Mouse (Mus musculus) CH12.LX (cell line): ENCODE results near the gene Mest.

Source experiments
- CTCF ChIP-seq, 2 experiments: IDR thresholded peaks in 1 of 2; conservative IDR thresholded peaks in 1 of 2; 2 replicates each; pipeline ENCODE4 v1.5.1; 2011 to 2012; ENCODE audit warnings: low read depth in 2 of 2, low read length in 2 of 2, improper control_type of control experiment in 1 of 2, inconsistent platforms in 1 of 2, mild to moderate bottlenecking in 1 of 2, moderate library complexity in 1 of 2
- ELF1 ChIP-seq: IDR thresholded peaks from 2 replicates; pipeline ENCODE4 v1.6.1; 2014; ENCODE audit warnings: low read depth, mild to moderate bottlenecking, inconsistent platforms, low read length, improper control_type of control experiment
- MEF2A ChIP-seq: IDR thresholded peaks from 2 replicates; pipeline ENCODE4 v1.6.1; 2014; ENCODE audit warnings: low read depth, mild to moderate bottlenecking, inconsistent platforms, low read length, improper control_type of control experiment, borderline replicate concordance
- POLR2A ChIP-seq: IDR thresholded peaks from 2 replicates; pipeline ENCODE4 v1.6.1; 2011; ENCODE audit warnings: low read depth, mild to moderate bottlenecking, improper control_type of control experiment, low read length
- TCF12 ChIP-seq: IDR thresholded peaks from 2 replicates; pipeline ENCODE4 v1.6.1; 2014; ENCODE audit warnings: low read depth, mild to moderate bottlenecking, inconsistent platforms, low read length, improper control_type of control experiment
- USF2 ChIP-seq: conservative IDR thresholded peaks from 2 replicates; pipeline ENCODE4 v1.6.1; 2011; ENCODE audit warnings: low read depth, low read length, improper control_type of control experiment
- ZMIZ1 ChIP-seq: IDR thresholded peaks from 2 replicates; pipeline ENCODE4 v1.6.1; 2012; ENCODE audit warnings: low read depth, mild to moderate bottlenecking, inconsistent platforms, low read length, improper control_type of control experiment
- ZNF384 ChIP-seq: IDR thresholded peaks from 2 replicates; pipeline ENCODE4 v1.6.1; 2012; ENCODE audit warnings: low read depth, low read length, improper control_type of control experiment, inconsistent platforms

- TF ChIP-seq POLR2A (peak; percentile 78), TCF12 (peak; percentile 47; the same call in 1 of the 2 replicates), ZNF384 (peak; percentile 95), CTCF (conservative IDR thresholded peaks at IDR 0.05 in 1 of 2, IDR thresholded peaks at IDR 0.05 in 1 of 2; ENCODE audit: low read depth in 2 of 2, low read length in 2 of 2) (no peak), ZMIZ1 (peak; percentile 54; the same call in 1 of the 2 replicates), ELF1 (peak; percentile 87), USF2 (0 out of 2 replicates have a peak, but pooled peaks have one; percentile 21), MEF2A (peak; percentile 44; the same call in 1 of the 2 replicates)
Observed at GRCm38 (mm10) chr6:30693350-30693991, 29.9 kb upstream of the Mest start, which contains the start of gene Cep41.
